Mouse (Mus musculus) C2C12 (cell line): ENCODE data around the gene Ncbp1.

ENCODE experiments used
- CEBPB ChIP-seq: IDR thresholded peaks from one replicate; pipeline ENCODE4 v1.6.1; 2011; ENCODE audit warnings: low read depth, mild to moderate bottlenecking, control low read depth, moderate library complexity
- CTCF ChIP-seq: IDR thresholded peaks from one replicate; pipeline ENCODE4 v1.5.1; 2011; ENCODE audit not compliant: control insufficient read depth, insufficient read depth, insufficient read length
- USF1 ChIP-seq: IDR thresholded peaks from one replicate; pipeline ENCODE4 v1.6.1; 2011; ENCODE audit warnings: low read depth, mild to moderate bottlenecking, control low read depth, moderate library complexity

DNA sequence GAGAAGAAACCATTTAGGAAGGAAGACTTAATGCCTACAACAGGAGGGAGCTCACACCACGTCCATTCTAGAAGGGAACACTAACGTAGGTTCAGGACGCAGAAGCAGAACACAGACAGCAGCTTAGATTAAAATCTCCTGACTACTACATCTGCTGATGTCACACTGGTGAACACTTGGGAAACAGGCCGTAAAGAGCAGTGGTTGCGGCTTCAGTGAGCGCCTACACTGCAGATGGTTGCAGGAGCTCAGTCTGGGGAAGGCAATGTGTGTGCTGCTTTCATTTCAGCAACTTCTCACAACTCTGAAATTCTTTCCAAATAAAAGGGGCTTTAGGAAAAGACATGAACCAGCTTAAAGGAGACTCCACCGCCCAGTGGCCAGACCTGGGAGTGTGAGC, 39.1 kb downstream of the Ncbp1 start:
- TF ChIP-seq CTCF (no peak), CEBPB (no peak), USF1 (no peak)
